In the genomic region with DNA sequence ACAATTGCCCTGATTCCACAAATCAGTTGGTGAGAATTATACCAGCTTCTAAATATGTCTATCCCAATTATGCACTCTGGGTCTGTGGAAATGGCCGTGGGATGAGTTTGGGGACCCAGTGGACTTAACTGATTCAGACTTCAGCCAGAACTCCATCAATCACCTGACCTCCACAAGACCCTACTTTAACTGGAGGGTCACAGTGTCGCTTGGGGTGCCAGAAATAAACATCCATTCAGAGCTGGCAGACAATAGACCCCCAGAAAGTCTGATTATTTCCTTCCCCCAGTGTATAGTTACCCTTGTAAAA, we compare ENCODE assay signal across 12 mouse cellular contexts. TPM values are rescaled to one million over a fixed set of nuclear protein-coding genes. Genes with fewer than 3 reads are reported as not detected.
DNase-seq lines count a peak whose midpoint lies in the region; ATAC-seq and TF ChIP-seq lines count a peak whose summit lies in the region.
"Had no signal": no experiment of that assay in that cellular context is flagged by ENCODE, and none has a peak within 500 bp of the region (broad histone marks: within the 10 kb centered on the region; RNA-seq: fewer than 3 reads in every experiment).

No protein-coding gene starts in this region.

- H3K4me2 ChIP-seq in midbrain, embryonic 11.5 days, result no peak overlapping the region
- no peak overlapping the region for H3K4me2 ChIP-seq in midbrain, embryonic 14.5 days (ENCODE audit: low read length)
- H3K4me2 ChIP-seq in intestine, embryonic 16.5 days (ENCODE audit: low read depth, low read length), result peak overlapping the region; percentile 35
- peak overlapping the region; percentile 34 for H3K4me2 ChIP-seq in stomach, postnatal 0 days (replicated peaks; ENCODE audit: low read depth)

- H3K9ac ChIP-seq in midbrain, embryonic 11.5 days (ENCODE audit: low read length), result no peak overlapping the region
- no peak overlapping the region for H3K9ac ChIP-seq in midbrain, embryonic 14.5 days (replicated peaks; ENCODE audit: low read length)
- no peak overlapping the region for H3K9ac ChIP-seq in intestine, embryonic 16.5 days (ENCODE audit: low read depth, low read length)
- no peak overlapping the region for H3K9ac ChIP-seq in stomach, postnatal 0 days (ENCODE audit: low read length)

- 0 out of 2 replicates have a peak, but pooled peaks have one; percentile 7 for ATAC-seq in midbrain, embryonic 11.5 days (ENCODE audit: low FRiP score)
- ATAC-seq in midbrain, embryonic 14.5 days (ENCODE audit: low FRiP score, low TSS enrichment), result no peak; the same call in 1 of the 2 replicates
- ATAC-seq in intestine, embryonic 16.5 days, result no peak; the same call in none of the 2 replicates
- ATAC-seq in stomach, postnatal 0 days (ENCODE audit: low FRiP score, low TSS enrichment), result no peak

- no peak for TF ChIP-seq CTCF in stomach, postnatal 0 days (IDR thresholded peaks at IDR 0.05; ENCODE audit: low read depth)

- no peak for DNase-seq in heart, embryonic 10.5 days (ENCODE audit: low spot score)
- DNase-seq in heart, postnatal 4 days, result no peak
- no peak for DNase-seq in midbrain, embryonic 11.5 days (ENCODE audit: low spot score, missing footprints)
- DNase-seq in midbrain, embryonic 14.5 days, result no peak
- no peak for DNase-seq in stomach, postnatal 0 days (ENCODE audit: low spot score)
- DNase-seq in retina, postnatal 1 day, result no peak
- no peak for DNase-seq in layer of hippocampus, postnatal 25 days (ENCODE audit: extremely low spot score in 1 of 2, low spot score in 1 of 2)
- DNase-seq: cerebellum, adult 9-11 months had no signal

- no peak overlapping the region for H3K27ac ChIP-seq in heart, embryonic 10.5 days
- H3K27ac ChIP-seq in midbrain, embryonic 11.5 days (ENCODE audit: low read depth, low read length), result no peak overlapping the region
- H3K27ac ChIP-seq in midbrain, embryonic 14.5 days (replicated peaks; ENCODE audit: low read depth, low read length), result no peak overlapping the region
- no peak overlapping the region for H3K27ac ChIP-seq in intestine, embryonic 16.5 days (ENCODE audit: low read length)
- no peak overlapping the region for H3K27ac ChIP-seq in stomach, postnatal 0 days (replicated peaks)

- no peak for TF ChIP-seq EP300 in stomach, postnatal 0 days (optimal IDR thresholded peaks at IDR 0.05)

- no peaks in the 10 kb centered on the region for H3K9me3 ChIP-seq in heart, embryonic 10.5 days
- no peaks in the 10 kb centered on the region for H3K9me3 ChIP-seq in midbrain, embryonic 11.5 days (ENCODE audit: control insufficient read depth, low read length)
- H3K9me3 ChIP-seq in midbrain, embryonic 14.5 days (ENCODE audit: control insufficient read depth, low read length), result no peaks in the 10 kb centered on the region
- H3K9me3 ChIP-seq in intestine, embryonic 16.5 days (ENCODE audit: control insufficient read depth, low read length), result no peaks in the 10 kb centered on the region
- no peaks in the 10 kb centered on the region for H3K9me3 ChIP-seq in stomach, postnatal 0 days (ENCODE audit: control insufficient read depth, low read length)

- H3K4me1 ChIP-seq in heart, embryonic 10.5 days, result no peaks in the 10 kb centered on the region
- no peaks in the 10 kb centered on the region for H3K4me1 ChIP-seq in midbrain, embryonic 11.5 days (ENCODE audit: control insufficient read depth, insufficient read depth, low read length)
- H3K4me1 ChIP-seq in midbrain, embryonic 14.5 days (ENCODE audit: control insufficient read depth, insufficient read depth, low read length), result no peaks in the 10 kb centered on the region
- H3K4me1 ChIP-seq in intestine, embryonic 16.5 days (ENCODE audit: control insufficient read depth, insufficient read depth, low read length), result no peaks in the 10 kb centered on the region
- no peaks in the 10 kb centered on the region for H3K4me1 ChIP-seq in stomach, postnatal 0 days (replicated peaks; ENCODE audit: control insufficient read depth, insufficient read depth)

- WGBS in heart, embryonic 10.5 days, result 60% methylated on average over 2 of the region's 2 CpGs
- 65% methylated on average over 2 of the region's 2 CpGs for WGBS in midbrain, embryonic 11.5 days
- WGBS in midbrain, embryonic 14.5 days, result 62% methylated on average over 2 of the region's 2 CpGs
- WGBS in intestine, embryonic 16.5 days, result 50% methylated on average over 2 of the region's 2 CpGs
- 21% methylated on average over 2 of the region's 2 CpGs for WGBS in stomach, postnatal 0 days

- H3K4me3 ChIP-seq in heart, embryonic 10.5 days, result peak overlapping the region; percentile 38; the same call in 1 of the 2 replicates
- no peak overlapping the region for H3K4me3 ChIP-seq in midbrain, embryonic 11.5 days (ENCODE audit: low read depth, low read length)
- no peak overlapping the region for H3K4me3 ChIP-seq in midbrain, embryonic 14.5 days (replicated peaks; ENCODE audit: low read depth, low read length)
- H3K4me3 ChIP-seq in intestine, embryonic 16.5 days (ENCODE audit: low read length), result 0 out of 2 replicates have a peak overlapping the region, but pooled peaks have one; percentile 15
- peak overlapping the region; percentile 25; the same call in 1 of the 2 replicates for H3K4me3 ChIP-seq in stomach, postnatal 0 days (ENCODE audit: low read depth, low read length)

- H3K36me3 ChIP-seq in heart, embryonic 10.5 days, result no peaks in the 10 kb centered on the region
- no peaks in the 10 kb centered on the region for H3K36me3 ChIP-seq in midbrain, embryonic 11.5 days (ENCODE audit: control insufficient read depth, insufficient read depth, low read length)
- no peaks in the 10 kb centered on the region for H3K36me3 ChIP-seq in midbrain, embryonic 14.5 days (ENCODE audit: control insufficient read depth, insufficient read depth, low read length)
- no peaks in the 10 kb centered on the region for H3K36me3 ChIP-seq in intestine, embryonic 16.5 days (ENCODE audit: control insufficient read depth, insufficient read depth, low read length)
- H3K36me3 ChIP-seq in stomach, postnatal 0 days (ENCODE audit: control insufficient read depth, insufficient read depth, low read length), result no peaks in the 10 kb centered on the region

- no peaks in the 10 kb centered on the region for H3K27me3 ChIP-seq in heart, embryonic 10.5 days (ENCODE audit: insufficient read depth, poor library complexity, severe bottlenecking)
- H3K27me3 ChIP-seq in midbrain, embryonic 11.5 days (ENCODE audit: control insufficient read depth, insufficient read depth, low read length), result no peaks in the 10 kb centered on the region
- H3K27me3 ChIP-seq in midbrain, embryonic 14.5 days (ENCODE audit: control insufficient read depth, insufficient read depth, low read length), result no peaks in the 10 kb centered on the region
- H3K27me3 ChIP-seq in intestine, embryonic 16.5 days (replicated peaks; ENCODE audit: control insufficient read depth, insufficient read depth, low read length), result no peaks in the 10 kb centered on the region
- no peaks in the 10 kb centered on the region for H3K27me3 ChIP-seq in stomach, postnatal 0 days (ENCODE audit: control insufficient read depth, insufficient read depth, low read length)

RNA-seq across cellular contexts. Expression of gene Hyal5, which starts 37.0 kb away (rescaled TPM):
- polyA plus RNA-seq in heart, embryonic 10.5 days (2016; fragmentation: Nextera tagmentation; extraction: Ambion mirVana), result not detected in 2 replicates
- not detected for total RNA-seq in heart, postnatal 4 days (2021)
- not detected in 2 replicates for polyA plus RNA-seq in midbrain, embryonic 11.5 days (2014; fragmentation: Nextera tagmentation; extraction: Ambion mirVana)
- not detected in 2 replicates for polyA plus RNA-seq in midbrain, embryonic 14.5 days (2014; fragmentation: Nextera tagmentation; extraction: Ambion mirVana)
- polyA plus RNA-seq in intestine, embryonic 16.5 days (2015; fragmentation: Nextera tagmentation; extraction: Ambion mirVana), result 17.8 and 36.7 TPM in 2 replicates
- not detected in 2 replicates for polyA plus RNA-seq in stomach, postnatal 0 days (2015; fragmentation: Nextera tagmentation; extraction: Ambion mirVana)
- not detected for total RNA-seq in layer of hippocampus, postnatal 25 days (2021)
- total RNA-seq: gastrocnemius, adult 8-10 months; layer of hippocampus, postnatal 10 days; neutrophil, adult 5-6 weeks had no signal

Comparison
In these comparisons a context has a peak if more than half of its experiments do, and no peak if none do; other contexts are left out.
1. H3K4me3 ChIP-seq: peak in heart, embryonic 10.5 days (single experiment), intestine, embryonic 16.5 days (single experiment) and stomach, postnatal 0 days (single experiment); none in midbrain, embryonic 11.5 days (single experiment) and midbrain, embryonic 14.5 days (single experiment).
2. H3K4me2 ChIP-seq: peak in intestine, embryonic 16.5 days (single experiment) and stomach, postnatal 0 days (single experiment); none in midbrain, embryonic 11.5 days (single experiment) and midbrain, embryonic 14.5 days (single experiment).
3. RNA of gene Hyal5, which starts 37.0 kb away (polyA plus RNA-seq): 17.8 to 36.7 TPM in intestine, embryonic 16.5 days; not detected in heart, embryonic 10.5 days, not detected in midbrain, embryonic 11.5 days, not detected in midbrain, embryonic 14.5 days and not detected in stomach, postnatal 0 days; every median in the first group is over 10 times any median in the second.